Mouse (Mus musculus) monocyte, adult 2 months (primary cell): ENCODE results near the gene Zkscan14.
"Not testable (repeated sequence)": the region's sequence is repeated elsewhere in the genome, so short reads cannot be mapped to it uniquely, and the experiment has no call there.

Experiments
- DNase-seq, 2 experiments: peaks; one replicate each; pipeline ENCODE4 v3.0.0; 2022; ENCODE audit warnings: low spot score in 2 of 2, low read depth in 1 of 2

Zkscan14 gene

GRCm38 (mm10) chr5:145201321-145201991 is at the start of gene Zkscan14:
TSS of gene Zkscan14 (minus strand) at chr5:145201868.
- DNase-seq, result peak; percentile 48 to 73

- DNase-seq, result no peak
Observed at GRCm38 (mm10) chr5:145249520-145249919, 47.9 kb upstream of the Zkscan14 start.

GRCm38 (mm10) chr5:145234636-145235035 is 33.0 kb upstream of the Zkscan14 start:
- DNase-seq, result no peak

- no peak for DNase-seq
Observed at GRCm38 (mm10) chr5:145231893-145232411, 30.3 kb upstream of the Zkscan14 start.

- DNase-seq, result peak; percentile 94 to 98
Observed at GRCm38 (mm10) chr5:145231367-145231871, 29.8 kb upstream of the Zkscan14 start, which contains the start of gene Zfp655. TSS of gene Zfp655 (plus strand) at chr5:145231715.

- no peak for DNase-seq
Observed at GRCm38 (mm10) chr5:145230641-145231040, 29.0 kb upstream of the Zkscan14 start.

GRCm38 (mm10) chr5:145229283-145229682 is 27.6 kb upstream of the Zkscan14 start:
- not testable (repeated sequence) for DNase-seq

- DNase-seq, result no peak
Observed at GRCm38 (mm10) chr5:145226453-145226852, 24.8 kb upstream of the Zkscan14 start.

- no peak for DNase-seq
Observed at GRCm38 (mm10) chr5:145223395-145223794, 21.7 kb upstream of the Zkscan14 start.

- no peak for DNase-seq
Observed at GRCm38 (mm10) chr5:145222840-145223239, 21.2 kb upstream of the Zkscan14 start.

GRCm38 (mm10) chr5:145219981-145220380 is 18.3 kb upstream of the Zkscan14 start:
- DNase-seq, result no peak

- no peak for DNase-seq
Observed at GRCm38 (mm10) chr5:145218671-145219070, 17.0 kb upstream of the Zkscan14 start.

- DNase-seq, result no peak
Observed at GRCm38 (mm10) chr5:145218206-145218605, 16.5 kb upstream of the Zkscan14 start.

GRCm38 (mm10) chr5:145217746-145218145 is 16.1 kb upstream of the Zkscan14 start:
- DNase-seq, result no peak

- DNase-seq, result no peak
Observed at GRCm38 (mm10) chr5:145214679-145215078, 13.0 kb upstream of the Zkscan14 start.

GRCm38 (mm10) chr5:145213505-145213904 is 11.8 kb upstream of the Zkscan14 start:
- DNase-seq, result no peak

- DNase-seq, result no peak
Observed at GRCm38 (mm10) chr5:145212216-145212615, 10.5 kb upstream of the Zkscan14 start.

- no peak for DNase-seq
Observed at GRCm38 (mm10) chr5:145211340-145211739, 9.7 kb upstream of the Zkscan14 start.

- DNase-seq, result not testable (repeated sequence)
Observed at GRCm38 (mm10) chr5:145208391-145208790, 6.7 kb upstream of the Zkscan14 start.

GRCm38 (mm10) chr5:145207954-145208353 is 6.3 kb upstream of the Zkscan14 start:
- DNase-seq, result no peak

GRCm38 (mm10) chr5:145207385-145207784 is 5.7 kb upstream of the Zkscan14 start:
- no peak for DNase-seq

GRCm38 (mm10) chr5:145205041-145205440 is 3.4 kb upstream of the Zkscan14 start:
- no peak for DNase-seq
